In genomic region chr4:39199152-39199551, GRCm38 (mm10) we compare ENCODE assay signal across 22 mouse cellular contexts.
DNase-seq lines count a peak whose midpoint lies in the region; ATAC-seq lines count a peak whose summit lies in the region.
"Had no signal": no experiment of that assay in that cellular context is flagged by ENCODE, and none has a peak within 500 bp of the region (broad histone marks: within the 10 kb centered on the region; RNA-seq: fewer than 3 reads in every experiment).

No protein-coding gene starts in this region.

- no peaks in the 10 kb centered on the region for H3K36me3 ChIP-seq in hindbrain, embryonic 10.5 days
- no peaks in the 10 kb centered on the region for H3K36me3 ChIP-seq in midbrain, embryonic 16.5 days (ENCODE audit: control insufficient read depth, insufficient read depth, low read length)
- H3K36me3 ChIP-seq in neural tube, embryonic 15.5 days: no peaks in the 10 kb centered on the region
- H3K36me3 ChIP-seq: embryonic facial prominence, embryonic 12.5 days; limb, embryonic 13.5 days; liver, embryonic 12.5 days; midbrain, embryonic 10.5 days had no signal

- peak; percentile 37 for DNase-seq in layer of hippocampus, adult 9-11 months
- DNase-seq in layer of hippocampus, adult 9-10 months (ENCODE audit: low spot score): no peak
- peak; percentile 38 to 75 for DNase-seq in left cerebral cortex, adult 18-20 months (ENCODE audit: low spot score in 2 of 2)
- DNase-seq in left cerebral cortex, postnatal 36 days (ENCODE audit: low spot score in 2 of 2): peak; percentile 44 to 65
- DNase-seq in telencephalon, adult 2 months (ENCODE audit: low read depth, low spot score): peak; percentile 90
- DNase-seq in hindbrain, embryonic 10.5 days (ENCODE audit: low spot score): no peak
- DNase-seq: adrenal gland, postnatal 36 days; cerebellum, adult 18-20 months; cerebellum, postnatal 25 days; forebrain, postnatal 0 days; kidney, postnatal 4 days; lung, adult 18-20 months; lung, postnatal 10 days had no signal

- H3K4me1 ChIP-seq in hindbrain, embryonic 10.5 days (replicated peaks): no peaks in the 10 kb centered on the region
- no peaks in the 10 kb centered on the region for H3K4me1 ChIP-seq in midbrain, embryonic 16.5 days (ENCODE audit: control insufficient read depth, insufficient read depth, low read length)
- no peaks in the 10 kb centered on the region for H3K4me1 ChIP-seq in neural tube, embryonic 15.5 days
- H3K4me1 ChIP-seq: embryonic facial prominence, embryonic 12.5 days; limb, embryonic 13.5 days; liver, embryonic 12.5 days; midbrain, embryonic 10.5 days had no signal

- H3K27ac ChIP-seq in hindbrain, embryonic 10.5 days: no peak overlapping the region
- no peak overlapping the region for H3K27ac ChIP-seq in midbrain, embryonic 16.5 days (ENCODE audit: low read length)
- H3K27ac ChIP-seq in neural tube, embryonic 15.5 days (replicated peaks): no peak overlapping the region
- H3K27ac ChIP-seq: embryonic facial prominence, embryonic 12.5 days; limb, embryonic 13.5 days; liver, embryonic 12.5 days; midbrain, embryonic 10.5 days; stomach, postnatal 0 days had no signal

- WGBS in hindbrain, embryonic 10.5 days: 89% methylated on average over 4 of the region's 4 CpGs
- 92% methylated on average over 4 of the region's 4 CpGs for WGBS in midbrain, embryonic 16.5 days
- 91% methylated on average over 4 of the region's 4 CpGs for WGBS in neural tube, embryonic 15.5 days

- H3K27me3 ChIP-seq in hindbrain, embryonic 10.5 days (ENCODE audit: insufficient read depth, poor library complexity, severe bottlenecking): no peaks in the 10 kb centered on the region
- H3K27me3 ChIP-seq in midbrain, embryonic 16.5 days (ENCODE audit: control insufficient read depth, insufficient read depth, low read depth, low read length): no peaks in the 10 kb centered on the region
- no peaks in the 10 kb centered on the region for H3K27me3 ChIP-seq in neural tube, embryonic 15.5 days (replicated peaks)
- H3K27me3 ChIP-seq: embryonic facial prominence, embryonic 12.5 days; limb, embryonic 13.5 days; liver, embryonic 12.5 days had no signal

- no peak overlapping the region for H3K4me3 ChIP-seq in hindbrain, embryonic 10.5 days
- no peak overlapping the region for H3K4me3 ChIP-seq in midbrain, embryonic 16.5 days (ENCODE audit: low read depth, low read length)
- no peak overlapping the region for H3K4me3 ChIP-seq in neural tube, embryonic 15.5 days (replicated peaks)
- H3K4me3 ChIP-seq: embryonic facial prominence, embryonic 12.5 days; limb, embryonic 13.5 days; liver, embryonic 12.5 days; midbrain, embryonic 10.5 days had no signal

- H3K9me3 ChIP-seq in hindbrain, embryonic 10.5 days: no peaks in the 10 kb centered on the region
- no peaks in the 10 kb centered on the region for H3K9me3 ChIP-seq in midbrain, embryonic 16.5 days (replicated peaks; ENCODE audit: control insufficient read depth, low read length, poor library complexity, severe bottlenecking)
- no peaks in the 10 kb centered on the region for H3K9me3 ChIP-seq in neural tube, embryonic 15.5 days (replicated peaks)
- H3K9me3 ChIP-seq: embryonic facial prominence, embryonic 12.5 days; limb, embryonic 13.5 days; liver, embryonic 12.5 days; midbrain, embryonic 10.5 days had no signal

- no peak for ATAC-seq in midbrain, embryonic 16.5 days
- no peak for ATAC-seq in neural tube, embryonic 15.5 days (ENCODE audit: low FRiP score)
- ATAC-seq: forebrain, postnatal 0 days; intestine, postnatal 0 days; liver, embryonic 12.5 days had no signal

- no peak overlapping the region for H3K9ac ChIP-seq in midbrain, embryonic 16.5 days (ENCODE audit: low read depth, low read length)
- H3K9ac ChIP-seq in neural tube, embryonic 15.5 days (replicated peaks): no peak overlapping the region
- H3K9ac ChIP-seq: embryonic facial prominence, embryonic 12.5 days; forebrain, postnatal 0 days; limb, embryonic 13.5 days; liver, embryonic 12.5 days had no signal

- intact Hi-C loops in left cerebral cortex, postnatal 36 days (cut with DNase I): no loop called here

- no peak overlapping the region for H3K4me2 ChIP-seq in midbrain, embryonic 16.5 days (ENCODE audit: low read length)
- no peak overlapping the region for H3K4me2 ChIP-seq in neural tube, embryonic 15.5 days
- H3K4me2 ChIP-seq: embryonic facial prominence, embryonic 12.5 days; heart, embryonic 11.5 days; limb, embryonic 13.5 days; liver, embryonic 12.5 days had no signal

Comparison
In these comparisons a context has a peak if more than half of its experiments do, and no peak if none do; other contexts are left out.
1. DNase-seq: peak in layer of hippocampus, adult 9-11 months (single experiment), left cerebral cortex, adult 18-20 months (2 of 2), left cerebral cortex, postnatal 36 days (2 of 2) and telencephalon, adult 2 months (single experiment); none in layer of hippocampus, adult 9-10 months (single experiment) and hindbrain, embryonic 10.5 days (single experiment).